Mouse (Mus musculus) bone marrow, adult 2 months (tissue): Measurements from ENCODE around the gene Padi2. TPM values are rescaled to one million over a fixed set of nuclear protein-coding genes. Genes with fewer than 3 reads are reported as not detected.

Experiments used
- H3K27ac ChIP-seq: fragments of 200-500 bp; 2 replicates; pipeline ENCODE4 v1.5.1; 2012; ENCODE audit warnings: low read depth, mild to moderate bottlenecking, control low read depth, inconsistent platforms, low read length; ENCODE audit not compliant: control insufficient read depth, poor library complexity, insufficient read depth
- H3K4me1 ChIP-seq: fragments of 200-500 bp; 2 replicates; pipeline ENCODE4 v1.6.1; 2011; ENCODE audit warnings: low read length; ENCODE audit not compliant: control insufficient read depth, insufficient read depth
- H3K4me3 ChIP-seq: fragments of 200-500 bp; replicated peaks from 2 replicates; pipeline ENCODE3; 2011; ENCODE audit warnings: mild to moderate bottlenecking, low read depth, low read length, control low read depth; ENCODE audit not compliant: control insufficient read depth
- CTCF ChIP-seq: fragments of 200-500 bp; IDR thresholded peaks from 2 replicates; pipeline ENCODE4 v1.5.1; 2011; ENCODE audit warnings: low read length, control low read depth; ENCODE audit not compliant: control insufficient read depth, insufficient read depth
- POLR2A ChIP-seq: fragments of 200-500 bp; IDR thresholded peaks from 2 replicates; pipeline ENCODE4 v1.6.1; 2011; ENCODE audit warnings: low read depth, mild to moderate bottlenecking, control low read depth, low read length, borderline replicate concordance; ENCODE audit not compliant: control insufficient read depth
- WGBS: fragments of 180-500 bp; shearing (Covaris S2); methylation state at CpG from one replicate; pipeline ENCODE4 v1.1.7; 2018; 5-methylcytosine and 5-hydroxymethylcytosine counted together
- polyA plus RNA-seq: library from polyadenylated mRNA; stranded (reverse); fragments of >200 nt; gene quantifications from 2 replicates; pipeline ENCODE4 v1.2.4, GENCODE M21; 2011; ENCODE audit warnings: low replicate concordance; ENCODE audit not compliant: missing spikeins, insufficient read depth, insufficient read length

The Padi2 gene
- polyA plus RNA-seq, 1 experiment = 11.4 TPM

- peaks cover 9% of the 10 kb centered on the region for H3K4me1 ChIP-seq
- TF ChIP-seq CTCF (no peak), POLR2A (no peak)
- 85% methylated on average over 3 of the region's 3 CpGs for WGBS
- no peak overlapping the region for H3K27ac ChIP-seq
- H3K4me3 ChIP-seq = no peak overlapping the region
These were observed 44.4 kb downstream of the Padi2 start for GRCm38 (mm10) chr4:140950574-140950973.

GRCm38 (mm10) chr4:140951861-140952641 is 45.9 kb downstream of the Padi2 start:
- Histone ChIP-seq H3K4me3 (no peak overlapping the region), H3K4me1 (peaks cover 8% of the 10 kb centered on the region), H3K27ac (peak overlapping the region; percentile 91)
- 31% methylated on average over 18 of the region's 18 CpGs for WGBS
- TF ChIP-seq POLR2A = no peak
- TF ChIP-seq CTCF = no peak

DNA sequence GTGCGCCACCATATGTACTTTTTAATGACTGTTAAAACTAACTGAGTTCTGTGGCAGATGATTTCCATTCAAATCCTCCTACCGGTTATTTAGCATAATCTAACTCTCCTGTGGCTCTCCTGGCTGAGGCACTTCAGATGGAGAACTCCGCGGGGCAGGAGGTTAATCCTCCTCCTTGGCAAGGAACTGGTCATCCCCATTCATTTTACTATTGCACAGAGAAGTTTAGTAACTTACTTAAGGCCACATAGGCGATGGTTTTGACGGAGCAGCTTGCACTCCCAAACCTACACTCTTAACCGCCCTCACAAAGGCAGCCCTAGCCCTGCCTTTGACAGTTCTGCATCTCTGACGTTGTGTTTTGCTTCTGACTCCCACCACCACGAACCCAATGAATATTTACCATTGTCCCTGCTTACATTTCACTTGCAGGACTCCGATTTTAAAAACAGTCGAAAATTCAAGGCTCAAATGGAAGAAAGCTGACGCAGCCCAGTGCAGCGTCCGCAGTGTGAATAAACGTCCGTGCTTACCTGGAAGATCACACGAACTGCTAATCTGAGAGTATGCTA is 51.1 kb downstream of the Padi2 start:
- H3K4me3 ChIP-seq = no peak overlapping the region
- no peak for TF ChIP-seq POLR2A
- TF ChIP-seq CTCF = no peak
- no peak overlapping the region for H3K27ac ChIP-seq
- peaks cover 3% of the 10 kb centered on the region; the same call in 1 of the 2 replicates for H3K4me1 ChIP-seq
- WGBS = 42% methylated on average over 17 of the region's 17 CpGs

- Histone ChIP-seq H3K4me3 (peak overlapping the region; percentile 25), H3K4me1 (peaks cover 4% of the 10 kb centered on the region; the same call in 1 of the 2 replicates), H3K27ac (no peak overlapping the region)
- 5% methylated on average over 13 of the region's 13 CpGs for WGBS
- no peak; the same call in 1 of the 2 replicates for TF ChIP-seq POLR2A
- TF ChIP-seq CTCF = peak; percentile 95
These were observed 51.6 kb downstream of the Padi2 start for GRCm38 (mm10) chr4:140957725-140958124.

DNA sequence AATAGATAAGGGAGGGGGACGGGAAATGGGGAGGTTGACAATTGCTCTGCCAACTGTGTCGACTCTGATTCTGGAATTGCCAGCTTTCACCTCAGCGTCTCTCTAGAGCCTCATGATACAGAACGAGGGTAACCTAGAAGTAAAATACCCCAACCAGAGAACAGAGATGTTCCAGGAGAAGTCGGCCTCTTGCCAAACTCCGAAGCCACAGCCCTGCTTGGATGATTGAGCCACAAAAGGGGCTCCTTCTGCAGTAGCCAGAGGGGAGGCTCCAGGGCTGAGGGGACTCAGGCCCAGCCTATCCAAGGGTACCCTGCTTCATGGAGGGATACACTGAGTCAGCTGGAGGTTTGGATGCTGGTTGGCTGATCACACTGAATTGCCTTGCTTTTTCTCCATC is 52.2 kb downstream of the Padi2 start:
- 45% methylated on average over 6 of the region's 6 CpGs for WGBS
- Histone ChIP-seq H3K27ac (no peak overlapping the region), H3K4me3 (no peak overlapping the region), H3K4me1 (peaks cover 2% of the 10 kb centered on the region; the same call in 1 of the 2 replicates)
- no peak for TF ChIP-seq POLR2A
- TF ChIP-seq CTCF = no peak

GRCm38 (mm10) chr4:140959128-140959679 is 53.1 kb downstream of the Padi2 start:
- WGBS = 88% methylated on average over 7 of the region's 7 CpGs
- TF ChIP-seq POLR2A (no peak), CTCF (no peak)
- Histone ChIP-seq H3K4me3 (no peak overlapping the region), H3K4me1 (peaks cover 2% of the 10 kb centered on the region; the same call in 1 of the 2 replicates), H3K27ac (no peak overlapping the region)

DNA sequence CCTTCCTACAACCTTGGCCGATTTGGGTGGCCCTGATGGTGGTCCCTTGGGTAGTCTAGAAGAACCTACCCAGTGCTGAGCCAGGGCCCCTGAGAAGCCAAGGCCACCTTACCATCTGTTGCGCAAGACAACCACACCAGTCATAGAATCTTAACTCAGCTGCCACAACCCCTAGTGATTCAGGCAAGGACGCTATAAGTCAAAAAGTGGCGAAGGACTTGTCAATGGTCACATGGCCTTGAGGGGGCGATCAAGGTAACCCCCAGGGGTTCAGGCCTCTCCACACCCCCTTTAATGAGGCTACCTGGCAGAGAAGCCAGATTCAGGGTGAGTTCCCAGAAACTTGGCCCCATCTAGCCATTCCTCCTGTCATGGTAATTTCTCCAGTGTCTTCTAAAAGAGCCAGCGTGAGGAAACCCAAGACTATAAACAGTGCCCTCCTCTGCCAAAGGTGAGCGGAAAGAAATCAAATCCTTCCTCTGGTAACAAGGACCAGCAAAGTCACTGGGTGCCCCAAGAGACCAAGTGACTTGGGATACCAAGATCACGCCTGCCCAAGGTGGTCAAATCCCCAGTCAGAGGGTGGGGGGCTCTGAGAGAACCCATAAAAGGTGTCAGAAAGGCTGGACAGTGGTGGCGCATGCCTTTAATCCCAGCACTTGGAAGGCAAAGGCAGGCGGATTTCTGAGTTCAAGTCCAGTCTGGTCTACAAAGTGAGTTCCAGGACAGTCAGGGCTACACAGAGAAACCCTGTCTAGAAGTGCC is 53.8 kb downstream of the Padi2 start:
- H3K27ac ChIP-seq = no peak overlapping the region
- H3K4me1 ChIP-seq = peaks cover 2% of the 10 kb centered on the region; the same call in 1 of the 2 replicates
- 70% methylated on average over 10 of the region's 10 CpGs for WGBS
- no peak overlapping the region for H3K4me3 ChIP-seq
- TF ChIP-seq CTCF = no peak
- TF ChIP-seq POLR2A = no peak

GRCm38 (mm10) chr4:140960781-140961466 is 54.8 kb downstream of the Padi2 start, which contains the start of gene Sdhb:
Gene Sdhb, plus strand, starts transcription at chr4:140961203.
- peak within 1 kb of the TSS; percentile 84 for H3K4me3 ChIP-seq

More at GRCm38 (mm10) chr4:140960781-140961466, 54.8 kb downstream of the Padi2 start, which contains the start of gene Sdhb:
- TF ChIP-seq POLR2A (peak; percentile 66; the same call in 1 of the 2 replicates), CTCF (no peak)
- 4% methylated on average over 37 of the region's 37 CpGs for WGBS
- peaks cover 2% of the 10 kb centered on the region; the same call in 1 of the 2 replicates for H3K4me1 ChIP-seq
- H3K27ac ChIP-seq = peak within 1 kb of the TSS; percentile 90
